Mouse (Mus musculus): ENCODE data around the gene Pdgfra. TPM values are rescaled to one million over a fixed set of nuclear protein-coding genes. Genes with fewer than 3 reads are reported as not detected.

The Pdgfra gene
- 1.8 TPM for polyA plus RNA-seq (2012; fragmentation: generic; extraction: Trizol)
- long read RNA-seq, experiment 1, partial matches to known transcripts = 0 of 1 reads
- long read RNA-seq, experiment 1, other reads (novel, unspliced or antisense) = 1 of 1 reads
- long read RNA-seq, experiment 2, partial matches to known transcripts = 1 of 4 reads
- long read RNA-seq, experiment 2, other reads (novel, unspliced or antisense) = 3 of 4 reads

GRCm38 (mm10) chr5:75152021-75152425 is at the start of gene Pdgfra:
TSS of gene Pdgfra (plus strand) at chr5:75152292.
- TF ChIP-seq MYOG (IDR thresholded peaks at IDR 0.05; ENCODE audit: control insufficient read depth, extremely low read depth, insufficient read length) (no peak), CTCF (IDR thresholded peaks at IDR 0.05; ENCODE audit: control insufficient read depth, insufficient read depth, insufficient read length) (no peak), USF1 (IDR thresholded peaks at IDR 0.05; ENCODE audit: low read depth) (no peak), MYOD1 (IDR thresholded peaks at IDR 0.05; ENCODE audit: control insufficient read depth, insufficient read length, low read depth) (no peak), MAX (IDR thresholded peaks at IDR 0.05) (no peak), CEBPB (IDR thresholded peaks at IDR 0.05; ENCODE audit: low read depth) (no peak), FOSL1 (IDR thresholded peaks at IDR 0.05; ENCODE audit: insufficient read depth, low read length, poor library complexity, severe bottlenecking) (no peak)
- Histone ChIP-seq H3K4me3 (ENCODE audit: insufficient read depth, poor library complexity, severe bottlenecking) (no peak within 1 kb of the TSS), H3K79me3 (ENCODE audit: low read depth) (no peaks in the 10 kb centered on the region), H3K36me3 (ENCODE audit: control insufficient read depth, insufficient read depth) (no peaks in the 10 kb centered on the region), H3K79me2 (ENCODE audit: control insufficient read depth, insufficient read depth) (no peaks in the 10 kb centered on the region), H3K27me3 (ENCODE audit: control insufficient read depth, insufficient read depth, insufficient read length) (peaks cover 4% of the 10 kb centered on the region), H3ac (ENCODE audit: control insufficient read depth, insufficient read length, low read depth) (no peak within 1 kb of the TSS)

GRCm38 (mm10) chr5:75106511-75106910 is 45.6 kb upstream of the Pdgfra start:
- Histone ChIP-seq H3ac (ENCODE audit: control insufficient read depth, insufficient read length, low read depth) (no peak overlapping the region), H3K36me3 (ENCODE audit: control insufficient read depth, insufficient read depth) (no peaks in the 10 kb centered on the region), H3K27me3 (ENCODE audit: control insufficient read depth, insufficient read depth, insufficient read length) (peaks cover 4% of the 10 kb centered on the region), H3K79me2 (ENCODE audit: control insufficient read depth, insufficient read depth) (no peaks in the 10 kb centered on the region), H3K4me3 (ENCODE audit: insufficient read depth, poor library complexity, severe bottlenecking) (no peak overlapping the region), H3K79me3 (ENCODE audit: low read depth) (no peaks in the 10 kb centered on the region)
- TF ChIP-seq CTCF (IDR thresholded peaks at IDR 0.05; ENCODE audit: control insufficient read depth, insufficient read depth, insufficient read length) (no peak), MAX (IDR thresholded peaks at IDR 0.05) (no peak), MYOD1 (IDR thresholded peaks at IDR 0.05; ENCODE audit: control insufficient read depth, insufficient read length, low read depth) (no peak), USF1 (IDR thresholded peaks at IDR 0.05; ENCODE audit: low read depth) (no peak), MYOG (IDR thresholded peaks at IDR 0.05; ENCODE audit: control insufficient read depth, extremely low read depth, insufficient read length) (no peak), CEBPB (IDR thresholded peaks at IDR 0.05; ENCODE audit: low read depth) (no peak), FOSL1 (IDR thresholded peaks at IDR 0.05; ENCODE audit: insufficient read depth, low read length, poor library complexity, severe bottlenecking) (no peak)

GRCm38 (mm10) chr5:75109368-75109767 is 42.7 kb upstream of the Pdgfra start:
- no peaks in the 10 kb centered on the region for H3K79me2 ChIP-seq (ENCODE audit: control insufficient read depth, insufficient read depth)
- TF ChIP-seq CTCF (IDR thresholded peaks at IDR 0.05; ENCODE audit: control insufficient read depth, insufficient read depth, insufficient read length) (no peak), CEBPB (IDR thresholded peaks at IDR 0.05; ENCODE audit: low read depth) (no peak), MYOG (IDR thresholded peaks at IDR 0.05; ENCODE audit: control insufficient read depth, extremely low read depth, insufficient read length) (no peak), MYOD1 (IDR thresholded peaks at IDR 0.05; ENCODE audit: control insufficient read depth, insufficient read length, low read depth) (no peak), MAX (IDR thresholded peaks at IDR 0.05) (no peak), USF1 (IDR thresholded peaks at IDR 0.05; ENCODE audit: low read depth) (no peak), FOSL1 (IDR thresholded peaks at IDR 0.05; ENCODE audit: insufficient read depth, low read length, poor library complexity, severe bottlenecking) (no peak)
- no peaks in the 10 kb centered on the region for H3K36me3 ChIP-seq (ENCODE audit: control insufficient read depth, insufficient read depth)
- H3K79me3 ChIP-seq (ENCODE audit: low read depth) = no peaks in the 10 kb centered on the region
- H3K4me3 ChIP-seq (ENCODE audit: insufficient read depth, poor library complexity, severe bottlenecking) = no peak overlapping the region
- H3K27me3 ChIP-seq (ENCODE audit: control insufficient read depth, insufficient read depth, insufficient read length) = no peaks in the 10 kb centered on the region
- no peak overlapping the region for H3ac ChIP-seq (ENCODE audit: control insufficient read depth, insufficient read length, low read depth)

GRCm38 (mm10) chr5:75111781-75112180 is 40.3 kb upstream of the Pdgfra start:
- H3K4me3 ChIP-seq (ENCODE audit: insufficient read depth, poor library complexity, severe bottlenecking) = no peak overlapping the region
- no peak for TF ChIP-seq MYOD1 (IDR thresholded peaks at IDR 0.05; ENCODE audit: control insufficient read depth, insufficient read length, low read depth)
- TF ChIP-seq MAX (IDR thresholded peaks at IDR 0.05) = no peak
- no peak for TF ChIP-seq CTCF (IDR thresholded peaks at IDR 0.05; ENCODE audit: control insufficient read depth, insufficient read depth, insufficient read length)
- TF ChIP-seq USF1 (IDR thresholded peaks at IDR 0.05; ENCODE audit: low read depth) = no peak

GRCm38 (mm10) chr5:75118840-75119239 is 33.3 kb upstream of the Pdgfra start:
- Histone ChIP-seq H3K79me3 (ENCODE audit: low read depth) (no peaks in the 10 kb centered on the region), H3K4me3 (ENCODE audit: insufficient read depth, poor library complexity, severe bottlenecking) (no peak overlapping the region), H3K36me3 (ENCODE audit: control insufficient read depth, insufficient read depth) (no peaks in the 10 kb centered on the region), H3ac (ENCODE audit: control insufficient read depth, insufficient read length, low read depth) (no peak overlapping the region), H3K27me3 (ENCODE audit: control insufficient read depth, insufficient read depth, insufficient read length) (no peaks in the 10 kb centered on the region), H3K79me2 (ENCODE audit: control insufficient read depth, insufficient read depth) (no peaks in the 10 kb centered on the region)
- TF ChIP-seq MAX (IDR thresholded peaks at IDR 0.05) (no peak), USF1 (IDR thresholded peaks at IDR 0.05; ENCODE audit: low read depth) (no peak), CTCF (IDR thresholded peaks at IDR 0.05; ENCODE audit: control insufficient read depth, insufficient read depth, insufficient read length) (no peak), MYOD1 (IDR thresholded peaks at IDR 0.05; ENCODE audit: control insufficient read depth, insufficient read length, low read depth) (no peak), FOSL1 (IDR thresholded peaks at IDR 0.05; ENCODE audit: insufficient read depth, low read length, poor library complexity, severe bottlenecking) (no peak), MYOG (IDR thresholded peaks at IDR 0.05; ENCODE audit: control insufficient read depth, extremely low read depth, insufficient read length) (no peak), CEBPB (IDR thresholded peaks at IDR 0.05; ENCODE audit: low read depth) (no peak)

More at GRCm38 (mm10) chr5:75111781-75112180, 40.3 kb upstream of the Pdgfra start:
- H3K36me3 ChIP-seq (ENCODE audit: control insufficient read depth, insufficient read depth) = no peaks in the 10 kb centered on the region
- no peaks in the 10 kb centered on the region for H3K79me2 ChIP-seq (ENCODE audit: control insufficient read depth, insufficient read depth)
- no peaks in the 10 kb centered on the region for H3K27me3 ChIP-seq (ENCODE audit: control insufficient read depth, insufficient read depth, insufficient read length)
- H3K79me3 ChIP-seq (ENCODE audit: low read depth) = no peaks in the 10 kb centered on the region
- H3ac ChIP-seq (ENCODE audit: control insufficient read depth, insufficient read length, low read depth) = no peak overlapping the region

- Histone ChIP-seq H3K36me3 (ENCODE audit: control insufficient read depth, insufficient read depth) (no peaks in the 10 kb centered on the region), H3K4me3 (ENCODE audit: insufficient read depth, poor library complexity, severe bottlenecking) (no peak overlapping the region), H3K79me2 (ENCODE audit: control insufficient read depth, insufficient read depth) (no peaks in the 10 kb centered on the region), H3K27me3 (ENCODE audit: control insufficient read depth, insufficient read depth, insufficient read length) (no peaks in the 10 kb centered on the region), H3K79me3 (ENCODE audit: low read depth) (no peaks in the 10 kb centered on the region), H3ac (ENCODE audit: control insufficient read depth, insufficient read length, low read depth) (no peak overlapping the region)
- TF ChIP-seq MYOD1 (IDR thresholded peaks at IDR 0.05; ENCODE audit: control insufficient read depth, insufficient read length, low read depth) (no peak), FOSL1 (IDR thresholded peaks at IDR 0.05; ENCODE audit: insufficient read depth, low read length, poor library complexity, severe bottlenecking) (no peak), MYOG (IDR thresholded peaks at IDR 0.05; ENCODE audit: control insufficient read depth, extremely low read depth, insufficient read length) (no peak), CEBPB (IDR thresholded peaks at IDR 0.05; ENCODE audit: low read depth) (no peak), MAX (IDR thresholded peaks at IDR 0.05) (no peak), USF1 (IDR thresholded peaks at IDR 0.05; ENCODE audit: low read depth) (no peak), CTCF (IDR thresholded peaks at IDR 0.05; ENCODE audit: control insufficient read depth, insufficient read depth, insufficient read length) (no peak)
These were observed 30.4 kb upstream of the Pdgfra start for GRCm38 (mm10) chr5:75121646-75122045.

All from C2C12 (cell line).